Mouse (Mus musculus): ENCODE measurements around the gene Bpifa5. TPM values are rescaled to one million over a fixed set of nuclear protein-coding genes. Genes with fewer than 3 reads are reported as not detected.
"Not testable (repeated sequence)": the region's sequence is repeated elsewhere in the genome, so short reads cannot be mapped to it uniquely, and the experiment has no call there.

The Bpifa5 gene
- polyA plus RNA-seq, 1 experiment from 2014 or later: not detected

DNA sequence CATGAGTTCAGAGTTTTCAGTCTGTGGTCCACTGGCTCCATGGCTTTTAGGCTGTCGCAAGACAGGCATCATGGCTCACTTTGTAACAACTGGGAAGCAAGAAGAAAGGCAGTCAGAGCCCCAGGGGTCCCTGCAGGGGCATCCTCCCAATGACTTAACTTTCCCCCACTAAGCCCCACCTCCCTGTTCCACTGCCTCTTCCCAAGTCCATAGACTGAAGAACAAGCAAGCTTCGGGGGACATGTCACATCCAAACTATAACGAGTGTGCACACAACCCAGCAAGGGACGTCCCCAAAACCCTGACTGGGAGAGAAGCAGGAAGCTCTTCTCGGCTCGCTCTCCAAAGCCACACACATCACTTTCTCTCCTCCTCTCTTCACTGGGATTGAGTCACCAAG, 9.2 kb downstream of the Bpifa5 start:
- H3K27me3 ChIP-seq (ENCODE audit: control insufficient read depth, insufficient read depth, low read depth, low read length): no peaks in the 10 kb centered on the region
- no peaks in the 10 kb centered on the region for H3K36me3 ChIP-seq (ENCODE audit: control insufficient read depth, insufficient read depth, low read length)
- H3K4me2 ChIP-seq (ENCODE audit: low read length): no peak overlapping the region
- H3K9ac ChIP-seq (ENCODE audit: low read depth, low read length): no peak overlapping the region
- H3K4me3 ChIP-seq (ENCODE audit: low read depth, low read length): no peak overlapping the region
- no peak for ATAC-seq
- 73% methylated on average over 6 of the region's 6 CpGs for WGBS
- no peak overlapping the region for H3K27ac ChIP-seq (ENCODE audit: low read length)
- H3K4me1 ChIP-seq (ENCODE audit: control insufficient read depth, insufficient read depth, low read length): no peaks in the 10 kb centered on the region
- no peaks in the 10 kb centered on the region for H3K9me3 ChIP-seq (replicated peaks; ENCODE audit: control insufficient read depth, low read length, poor library complexity, severe bottlenecking)

DNA sequence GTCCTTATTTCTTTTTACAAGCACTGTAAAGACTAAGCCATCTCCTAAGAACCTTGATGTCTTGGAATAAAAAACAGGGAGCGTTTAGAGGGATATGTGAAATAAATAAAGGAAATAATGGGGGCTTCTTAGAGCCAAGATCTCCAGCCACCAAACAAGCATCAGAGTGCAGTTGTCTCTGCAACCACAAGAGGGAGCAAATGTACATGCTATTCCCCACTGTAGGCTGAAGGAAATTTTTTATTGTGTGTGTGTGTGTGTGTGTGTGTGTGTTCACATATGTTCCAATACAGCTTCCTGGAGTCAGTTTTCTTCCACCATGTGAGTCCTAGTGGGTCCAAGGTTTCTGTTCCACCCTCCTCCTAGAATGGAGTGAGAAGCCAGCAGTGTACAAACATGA, 10.9 kb downstream of the Bpifa5 start:
- no peaks in the 10 kb centered on the region for H3K27me3 ChIP-seq (ENCODE audit: control insufficient read depth, insufficient read depth, low read depth, low read length)
- WGBS: 36% methylated on average over 1 of the region's 1 CpGs
- H3K9ac ChIP-seq (ENCODE audit: low read depth, low read length): no peak overlapping the region
- ATAC-seq: no peak
- no peak overlapping the region for H3K4me2 ChIP-seq (ENCODE audit: low read length)
- no peaks in the 10 kb centered on the region for H3K9me3 ChIP-seq (replicated peaks; ENCODE audit: control insufficient read depth, low read length, poor library complexity, severe bottlenecking)
- H3K27ac ChIP-seq (ENCODE audit: low read length): no peak overlapping the region
- H3K36me3 ChIP-seq (ENCODE audit: control insufficient read depth, insufficient read depth, low read length): no peaks in the 10 kb centered on the region
- no peaks in the 10 kb centered on the region for H3K4me1 ChIP-seq (ENCODE audit: control insufficient read depth, insufficient read depth, low read length)
- no peak overlapping the region for H3K4me3 ChIP-seq (ENCODE audit: low read depth, low read length)

- not testable (repeated sequence) for H3K27me3 ChIP-seq (ENCODE audit: control insufficient read depth, insufficient read depth, low read depth, low read length); H3K9ac ChIP-seq (ENCODE audit: low read depth, low read length); H3K4me1 ChIP-seq (ENCODE audit: control insufficient read depth, insufficient read depth, low read length); H3K9me3 ChIP-seq (replicated peaks; ENCODE audit: control insufficient read depth, low read length, poor library complexity, severe bottlenecking); H3K4me2 ChIP-seq (ENCODE audit: low read length); H3K36me3 ChIP-seq (ENCODE audit: control insufficient read depth, insufficient read depth, low read length); ATAC-seq; H3K4me3 ChIP-seq (ENCODE audit: low read depth, low read length); H3K27ac ChIP-seq (ENCODE audit: low read length)
- WGBS: 89% methylated on average over 7 of the region's 7 CpGs
Observed at GRCm38 (mm10) chr2:154181900-154182299, 19.5 kb downstream of the Bpifa5 start.

- H3K9ac ChIP-seq (ENCODE audit: low read depth, low read length); ATAC-seq; H3K4me1 ChIP-seq (ENCODE audit: control insufficient read depth, insufficient read depth, low read length); H3K36me3 ChIP-seq (ENCODE audit: control insufficient read depth, insufficient read depth, low read length); H3K27me3 ChIP-seq (ENCODE audit: control insufficient read depth, insufficient read depth, low read depth, low read length); H3K4me3 ChIP-seq (ENCODE audit: low read depth, low read length); H3K27ac ChIP-seq (ENCODE audit: low read length); H3K9me3 ChIP-seq (replicated peaks; ENCODE audit: control insufficient read depth, low read length, poor library complexity, severe bottlenecking); H3K4me2 ChIP-seq (ENCODE audit: low read length): not testable (repeated sequence)
- 86% methylated on average over 4 of the region's 4 CpGs for WGBS
Observed at GRCm38 (mm10) chr2:154183061-154183460, 20.7 kb downstream of the Bpifa5 start.

DNA sequence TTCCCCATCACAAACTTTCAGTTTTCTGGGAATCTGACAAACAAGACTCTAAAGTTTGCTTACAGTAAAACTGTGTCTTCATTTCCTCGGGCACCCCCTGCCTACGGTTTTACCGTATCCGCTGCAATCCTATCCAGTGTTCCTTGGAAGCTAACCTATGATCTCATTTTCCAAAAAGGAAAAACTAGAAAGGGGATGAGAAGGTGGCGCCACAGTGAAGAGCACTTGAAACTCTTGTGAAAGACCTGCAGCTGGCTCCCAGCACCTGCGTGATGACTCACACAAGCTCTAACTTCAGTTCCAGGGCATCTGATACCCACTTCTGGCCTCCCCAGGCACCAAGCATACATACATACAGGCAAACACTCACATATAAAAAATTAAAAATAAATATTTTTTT, 22.9 kb downstream of the Bpifa5 start:
- WGBS: 91% methylated on average over 6 of the region's 6 CpGs
- no peak for ATAC-seq

DNA sequence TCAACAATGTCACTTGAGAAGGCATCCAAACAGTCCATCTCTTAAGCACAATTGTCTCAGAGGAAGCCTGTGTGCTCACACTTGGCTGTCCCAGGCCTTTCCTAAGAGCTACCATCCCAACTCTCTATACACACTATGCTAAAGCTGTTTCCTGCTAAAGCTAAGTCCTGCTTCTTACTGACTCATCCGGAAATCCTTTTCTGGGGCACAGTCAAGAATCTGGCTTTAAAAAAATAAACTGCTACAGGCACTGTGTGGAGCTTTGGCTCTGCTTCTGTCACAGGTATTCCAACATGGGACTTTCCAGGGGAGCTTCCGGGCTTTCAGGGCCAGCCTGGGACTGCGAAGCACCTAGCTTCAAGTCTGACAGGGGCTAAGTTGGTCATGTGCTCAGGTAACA, 23.3 kb downstream of the Bpifa5 start:
- Histone ChIP-seq H3K4me2 (ENCODE audit: low read length) (no peak overlapping the region), H3K36me3 (ENCODE audit: control insufficient read depth, insufficient read depth, low read length) (no peaks in the 10 kb centered on the region), H3K27me3 (ENCODE audit: control insufficient read depth, insufficient read depth, low read depth, low read length) (no peaks in the 10 kb centered on the region), H3K4me1 (ENCODE audit: control insufficient read depth, insufficient read depth, low read length) (no peaks in the 10 kb centered on the region), H3K4me3 (ENCODE audit: low read depth, low read length) (no peak overlapping the region), H3K9me3 (replicated peaks; ENCODE audit: control insufficient read depth, low read length, poor library complexity, severe bottlenecking) (no peaks in the 10 kb centered on the region), H3K9ac (ENCODE audit: low read depth, low read length) (no peak overlapping the region), H3K27ac (ENCODE audit: low read length) (no peak overlapping the region)
- no peak for ATAC-seq
- 92% methylated on average over 3 of the region's 3 CpGs for WGBS

More for the DNA sequence above, 22.9 kb downstream of the Bpifa5 start:
- no peaks in the 10 kb centered on the region for H3K4me1 ChIP-seq (ENCODE audit: control insufficient read depth, insufficient read depth, low read length)
- H3K9me3 ChIP-seq (replicated peaks; ENCODE audit: control insufficient read depth, low read length, poor library complexity, severe bottlenecking): no peaks in the 10 kb centered on the region
- H3K27me3 ChIP-seq (ENCODE audit: control insufficient read depth, insufficient read depth, low read depth, low read length): no peaks in the 10 kb centered on the region
- H3K36me3 ChIP-seq (ENCODE audit: control insufficient read depth, insufficient read depth, low read length): no peaks in the 10 kb centered on the region
- no peak overlapping the region for H3K4me3 ChIP-seq (ENCODE audit: low read depth, low read length)
- no peak overlapping the region for H3K4me2 ChIP-seq (ENCODE audit: low read length)
- H3K9ac ChIP-seq (ENCODE audit: low read depth, low read length): no peak overlapping the region
- H3K27ac ChIP-seq (ENCODE audit: low read length): no peak overlapping the region

DNA sequence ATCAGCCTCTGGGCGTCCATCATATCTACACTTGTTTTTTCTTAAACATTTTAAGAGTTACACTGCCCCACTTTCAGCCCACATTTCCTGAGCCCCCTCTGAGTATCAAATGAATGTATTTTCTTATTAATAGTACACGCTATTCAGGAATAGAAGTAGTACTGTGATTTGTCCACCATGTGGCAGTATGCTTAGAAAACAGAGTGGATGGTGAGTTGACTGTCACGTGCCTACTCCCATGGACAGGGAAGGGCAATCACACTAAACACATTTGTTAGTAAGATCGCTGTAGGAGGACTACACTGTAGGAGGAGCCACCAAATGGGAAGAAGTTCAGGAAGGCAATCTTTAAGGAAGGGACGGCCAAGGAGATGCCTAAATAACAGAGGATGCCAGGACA, 25.1 kb downstream of the Bpifa5 start:
- ATAC-seq: no peak
- Histone ChIP-seq H3K9me3 (replicated peaks; ENCODE audit: control insufficient read depth, low read length, poor library complexity, severe bottlenecking) (no peaks in the 10 kb centered on the region), H3K9ac (ENCODE audit: low read depth, low read length) (no peak overlapping the region), H3K4me1 (ENCODE audit: control insufficient read depth, insufficient read depth, low read length) (no peaks in the 10 kb centered on the region), H3K27ac (ENCODE audit: low read length) (no peak overlapping the region), H3K4me3 (ENCODE audit: low read depth, low read length) (no peak overlapping the region), H3K4me2 (ENCODE audit: low read length) (no peak overlapping the region), H3K27me3 (ENCODE audit: control insufficient read depth, insufficient read depth, low read depth, low read length) (no peaks in the 10 kb centered on the region), H3K36me3 (ENCODE audit: control insufficient read depth, insufficient read depth, low read length) (no peaks in the 10 kb centered on the region)
- WGBS: 46% methylated on average over 5 of the region's 5 CpGs

DNA sequence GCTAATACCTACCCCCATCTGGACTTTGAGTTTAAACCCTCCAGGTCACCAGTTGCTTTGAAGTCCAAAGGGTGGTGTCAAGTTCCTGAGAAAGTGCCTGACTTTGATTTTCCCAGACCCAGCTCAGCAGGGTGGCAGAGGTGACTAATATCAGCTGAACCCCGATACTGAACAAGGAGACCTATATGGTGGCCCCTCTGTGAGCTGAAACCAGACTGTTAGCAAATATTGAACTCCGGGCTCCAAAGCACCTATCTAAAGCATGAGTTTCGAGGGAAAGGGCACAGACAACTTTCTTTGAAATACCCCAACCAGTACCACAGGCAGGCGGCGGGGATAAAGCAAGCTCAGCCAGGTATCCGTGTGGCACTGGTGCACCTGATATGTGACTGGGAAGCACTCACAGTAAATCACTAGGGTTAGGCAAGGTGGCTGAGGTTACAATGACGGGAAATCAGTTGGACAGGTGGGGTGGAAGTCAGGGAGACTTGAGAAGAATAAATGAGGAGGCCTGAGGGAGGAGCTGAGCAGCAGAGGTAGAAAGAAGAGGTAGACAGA, 27.5 kb downstream of the Bpifa5 start:
- Histone ChIP-seq H3K4me2 (ENCODE audit: low read length) (no peak overlapping the region), H3K27ac (ENCODE audit: low read length) (no peak overlapping the region), H3K4me3 (ENCODE audit: low read depth, low read length) (no peak overlapping the region), H3K36me3 (ENCODE audit: control insufficient read depth, insufficient read depth, low read length) (no peaks in the 10 kb centered on the region), H3K9me3 (replicated peaks; ENCODE audit: control insufficient read depth, low read length, poor library complexity, severe bottlenecking) (no peaks in the 10 kb centered on the region), H3K27me3 (ENCODE audit: control insufficient read depth, insufficient read depth, low read depth, low read length) (no peaks in the 10 kb centered on the region), H3K4me1 (ENCODE audit: control insufficient read depth, insufficient read depth, low read length) (no peaks in the 10 kb centered on the region), H3K9ac (ENCODE audit: low read depth, low read length) (no peak overlapping the region)
- 88% methylated on average over 7 of the region's 7 CpGs for WGBS
- ATAC-seq: no peak

DNA sequence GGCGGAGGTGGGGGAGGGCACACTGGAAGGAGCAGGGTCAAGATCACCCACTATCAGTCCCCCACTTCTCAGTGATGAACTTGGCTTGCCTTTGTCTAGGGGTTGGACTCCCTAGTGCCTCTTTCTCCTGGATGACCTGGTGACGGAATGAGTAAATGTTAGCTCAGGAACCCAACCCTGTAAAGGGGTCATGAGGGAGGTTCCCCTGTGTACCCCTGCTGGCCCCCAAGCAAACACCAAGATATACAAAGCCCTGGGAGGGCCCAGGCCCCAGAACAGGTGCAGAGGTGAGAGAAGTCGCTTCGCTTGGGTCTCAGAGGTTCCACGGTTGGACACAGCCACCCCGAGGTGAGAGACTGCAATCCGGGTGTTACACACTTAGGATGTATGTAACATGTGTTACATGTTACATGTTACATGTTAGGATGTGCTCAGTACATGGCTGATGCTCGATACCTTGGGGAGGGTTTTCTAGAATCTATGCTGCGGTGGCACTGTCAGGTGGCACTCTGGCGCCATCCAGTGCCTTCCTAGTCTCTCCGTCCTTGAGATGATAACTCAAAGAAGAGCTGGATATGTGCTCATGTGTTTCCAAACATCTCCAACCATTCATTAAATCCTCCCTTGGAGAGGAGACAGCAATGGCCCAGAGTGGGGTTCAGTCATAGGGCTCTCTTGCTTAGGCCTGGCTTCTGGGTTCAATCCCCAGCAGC, 28.3 kb downstream of the Bpifa5 start, which contains the start of gene Bpifb1:
Bpifb1 (plus strand) TSS at position 273 of the 713 bp plus-strand sequence.
- Histone ChIP-seq H3K4me1 (ENCODE audit: control insufficient read depth, insufficient read depth, low read length) (no peaks in the 10 kb centered on the region), H3K36me3 (ENCODE audit: control insufficient read depth, insufficient read depth, low read length) (no peaks in the 10 kb centered on the region), H3K27ac (ENCODE audit: low read length) (no peak within 1 kb of the TSS), H3K9me3 (replicated peaks; ENCODE audit: control insufficient read depth, low read length, poor library complexity, severe bottlenecking) (no peaks in the 10 kb centered on the region), H3K4me2 (ENCODE audit: low read length) (no peak within 1 kb of the TSS), H3K27me3 (ENCODE audit: control insufficient read depth, insufficient read depth, low read depth, low read length) (no peaks in the 10 kb centered on the region), H3K4me3 (ENCODE audit: low read depth, low read length) (no peak within 1 kb of the TSS), H3K9ac (ENCODE audit: low read depth, low read length) (no peak within 1 kb of the TSS)
- ATAC-seq: no peak
- WGBS: 90% methylated on average over 11 of the region's 11 CpGs

Data from midbrain, embryonic 16.5 days (tissue).